Mouse (Mus musculus): Measurements from ENCODE around the gene Immt.

The Immt gene

GRCm38 (mm10) chr6:71830690-71831580, at the start of gene Immt:
Immt (plus strand) TSS chr6:71831331.
- DNase-seq (ENCODE audit: low spot score), result peak; percentile 97

- DNase-seq (ENCODE audit: low spot score), result no peak
Measured at GRCm38 (mm10) chr6:71783165-71783564, 48.0 kb upstream of the Immt start.

GRCm38 (mm10) chr6:71788348-71788747, 42.8 kb upstream of the Immt start:
- no peak for DNase-seq (ENCODE audit: low spot score)

- no peak for DNase-seq (ENCODE audit: low spot score)
Measured at GRCm38 (mm10) chr6:71791771-71792170, 39.4 kb upstream of the Immt start.

- DNase-seq (ENCODE audit: low spot score), result no peak
Measured at GRCm38 (mm10) chr6:71799391-71799790, 31.7 kb upstream of the Immt start.

GRCm38 (mm10) chr6:71801011-71801713, 30.0 kb upstream of the Immt start:
- no peak for DNase-seq (ENCODE audit: low spot score)

- DNase-seq (ENCODE audit: low spot score), result no peak
Measured at GRCm38 (mm10) chr6:71801714-71802094, 29.4 kb upstream of the Immt start.

GRCm38 (mm10) chr6:71803609-71804008, 27.5 kb upstream of the Immt start:
- no peak for DNase-seq (ENCODE audit: low spot score)

GRCm38 (mm10) chr6:71804061-71804829, 26.9 kb upstream of the Immt start:
- peak; percentile 28 for DNase-seq (ENCODE audit: low spot score)

- no peak for DNase-seq (ENCODE audit: low spot score)
Measured at GRCm38 (mm10) chr6:71806713-71807112, 24.4 kb upstream of the Immt start.

GRCm38 (mm10) chr6:71809890-71810289, 21.2 kb upstream of the Immt start:
- DNase-seq (ENCODE audit: low spot score), result no peak

GRCm38 (mm10) chr6:71812820-71813219, 18.3 kb upstream of the Immt start:
- DNase-seq (ENCODE audit: low spot score), result no peak

- no peak for DNase-seq (ENCODE audit: low spot score)
Measured at GRCm38 (mm10) chr6:71819764-71820292, 11.3 kb upstream of the Immt start.

- DNase-seq (ENCODE audit: low spot score), result no peak
Measured at GRCm38 (mm10) chr6:71823085-71823484, 8.0 kb upstream of the Immt start.

GRCm38 (mm10) chr6:71823488-71823887, 7.6 kb upstream of the Immt start:
- peak; percentile 82 for DNase-seq (ENCODE audit: low spot score)

- DNase-seq (ENCODE audit: low spot score), result no peak
Measured at GRCm38 (mm10) chr6:71823961-71824360, 7.2 kb upstream of the Immt start.

- no peak for DNase-seq (ENCODE audit: low spot score)
Measured at GRCm38 (mm10) chr6:71826869-71827268, 4.3 kb upstream of the Immt start, which contains the start of gene Mrpl35. Mrpl35 (minus strand) TSS chr6:71826969.

GRCm38 (mm10) chr6:71829768-71830167, 1.4 kb upstream of the Immt start:
- DNase-seq (ENCODE audit: low spot score), result no peak

GRCm38 (mm10) chr6:71831581-71831960, 440 bp downstream of the Immt start:
- peak; percentile 94 for DNase-seq (ENCODE audit: low spot score)

GRCm38 (mm10) chr6:71836811-71837210, 5.7 kb downstream of the Immt start:
- no peak for DNase-seq (ENCODE audit: low spot score)

- no peak for DNase-seq (ENCODE audit: low spot score)
Measured at GRCm38 (mm10) chr6:71839815-71840214, 8.7 kb downstream of the Immt start.

Data from ovary, adult 18-20 months (tissue).